Mouse (Mus musculus): ENCODE results near the gene Klhl18. TPM values are rescaled to one million over a fixed set of nuclear protein-coding genes. Genes with fewer than 3 reads are reported as not detected.

The Klhl18 gene
- 6.9 and 8.8 TPM in 2 replicates for polyA plus RNA-seq (2015; fragmentation: Nextera tagmentation; extraction: Ambion mirVana)

DNA sequence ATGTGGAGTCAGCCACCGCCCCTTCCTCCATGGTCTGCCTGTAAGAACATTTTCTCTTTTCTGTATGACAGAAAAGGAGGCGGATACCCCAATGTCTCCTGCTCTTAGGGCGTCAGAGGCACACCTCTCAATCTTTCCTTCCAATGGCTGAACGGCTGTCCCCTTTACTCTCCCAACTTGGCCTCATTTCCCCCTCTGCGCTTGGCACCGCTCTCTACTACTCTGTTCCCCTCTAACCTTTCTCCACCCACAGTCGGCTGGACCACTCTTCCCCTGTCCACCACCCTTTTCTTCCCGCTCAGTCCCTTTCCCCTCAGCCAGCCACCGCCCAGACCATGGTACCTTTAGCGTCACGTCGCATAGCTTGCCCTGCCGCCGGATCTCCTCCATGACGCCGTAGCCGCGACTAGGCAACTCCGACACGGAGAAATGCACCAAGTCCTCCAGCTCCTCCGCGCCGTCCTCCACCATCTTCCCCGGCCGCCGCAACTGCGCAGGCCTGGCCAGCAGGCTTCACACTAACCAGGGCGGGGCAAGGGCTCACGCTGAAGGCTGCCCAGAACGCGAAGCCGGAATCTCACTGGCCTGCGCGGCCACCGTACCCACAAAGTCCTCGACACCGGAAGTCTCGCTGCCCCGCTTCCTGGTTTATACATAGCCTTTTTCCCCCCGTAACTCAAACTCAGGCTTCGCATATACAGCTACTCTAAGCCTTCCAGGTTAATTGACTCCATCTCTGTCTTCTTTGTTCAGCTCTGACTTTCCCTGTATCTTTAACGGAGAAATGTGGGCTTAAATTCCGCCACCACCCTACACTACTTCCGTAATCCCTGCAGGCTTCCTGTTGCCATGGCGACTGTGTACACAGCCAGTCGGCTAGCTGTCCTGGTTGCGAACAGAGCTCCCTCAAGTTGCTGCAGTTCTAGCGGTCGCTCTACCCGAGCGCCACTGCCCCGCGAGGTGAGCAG is at the start of gene Klhl18, which contains the start of gene Kif9:
Klhl18 (minus strand) TSS at position 571 of the 968 bp plus-strand sequence.
Kif9 (plus strand) TSS at position 835 of the 968 bp plus-strand sequence.

DNA sequence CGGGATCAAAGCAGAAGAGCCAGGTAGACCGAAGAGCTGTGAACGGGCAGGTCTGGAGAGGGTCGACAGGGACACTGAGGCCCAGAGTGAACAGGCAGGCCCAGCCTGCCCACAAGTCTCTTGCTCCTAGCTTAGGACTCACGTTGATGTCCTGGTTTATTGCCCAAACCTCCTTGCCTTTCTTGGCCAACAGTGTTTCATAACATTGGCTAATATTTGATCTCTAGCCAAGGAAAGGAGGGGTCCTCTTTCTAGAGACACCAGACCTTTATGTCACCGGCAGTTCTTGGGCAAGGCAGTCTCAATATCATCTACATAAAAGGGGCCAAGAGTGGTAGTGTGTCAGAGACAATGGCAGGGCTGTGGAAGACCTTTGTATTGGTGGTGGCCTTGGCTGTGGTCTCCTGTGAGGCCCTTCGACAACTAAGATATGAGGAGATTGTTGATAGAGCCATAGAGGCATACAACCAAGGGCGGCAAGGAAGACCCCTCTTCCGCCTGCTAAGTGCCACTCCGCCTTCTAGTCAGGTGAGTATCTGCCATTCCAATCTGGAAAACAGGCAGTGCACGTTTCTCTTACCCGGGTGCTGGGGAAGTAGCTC is 56.9 kb downstream of the Klhl18 start, which contains the start of gene Ngp:
Ngp (plus strand) TSS at position 237 of the 602 bp plus-strand sequence.

DNA sequence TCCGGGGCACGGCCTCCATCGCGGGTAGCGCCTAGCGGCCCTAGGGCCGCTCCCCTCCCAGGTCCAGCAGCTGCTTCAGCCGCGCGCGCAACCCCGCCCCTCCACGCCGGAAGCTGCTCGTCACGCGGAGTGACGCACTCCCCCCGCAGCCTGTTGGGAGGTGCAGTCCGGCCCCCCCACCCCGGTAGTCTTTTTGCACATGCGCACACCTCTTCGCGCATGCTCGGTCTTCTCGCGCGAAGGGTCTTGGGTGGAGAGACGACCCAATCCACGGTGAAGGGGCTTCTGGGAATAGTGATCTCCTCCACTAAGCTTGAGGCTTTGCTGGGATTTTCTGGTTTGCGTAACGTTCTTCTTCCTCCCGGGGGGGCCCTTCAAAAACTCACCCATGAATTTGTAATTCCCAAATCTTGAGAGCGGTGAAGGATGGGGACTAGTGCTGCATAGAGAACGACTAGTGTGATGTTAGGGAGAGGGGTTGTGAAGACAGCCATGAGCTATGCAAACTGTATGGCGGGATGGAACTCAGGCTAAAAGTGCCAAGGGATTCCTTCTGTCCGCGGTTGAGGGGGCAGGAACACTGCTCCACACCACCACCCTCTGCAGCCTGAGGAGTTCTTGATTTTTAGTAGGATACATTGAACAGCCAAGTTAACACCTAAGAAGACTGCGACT is 68.3 kb downstream of the Klhl18 start, which contains the start of gene Ptpn23:
Ptpn23 (minus strand) TSS at position 115 of the 675 bp plus-strand sequence.

Other genes starting within 250 kb of the Klhl18 start
- 18.5 and 19.3 TPM in 2 replicates for gene Cspg5, start 232.9 kb downstream of the Klhl18 start, polyA plus RNA-seq (2015; fragmentation: Nextera tagmentation; extraction: Ambion mirVana)
- gene Elp6, start 171.5 kb downstream of the Klhl18 start, polyA plus RNA-seq (2015; fragmentation: Nextera tagmentation; extraction: Ambion mirVana), result 8.3 and 9.1 TPM in 2 replicates
- 23.5 and 25.2 TPM in 2 replicates for gene Scap, start 143.4 kb downstream of the Klhl18 start, polyA plus RNA-seq (2015; fragmentation: Nextera tagmentation; extraction: Ambion mirVana)
- gene Ptpn23, start 68.5 kb downstream of the Klhl18 start, polyA plus RNA-seq (2015; fragmentation: Nextera tagmentation; extraction: Ambion mirVana), result 9.6 and 10.4 TPM in 2 replicates
- 1.5 and 6.6 TPM in 2 replicates for gene Ngp, start 56.9 kb downstream of the Klhl18 start, polyA plus RNA-seq (2015; fragmentation: Nextera tagmentation; extraction: Ambion mirVana)
- 0.53 and 0.76 TPM in 2 replicates for gene Kif9, start 264 bp upstream of the Klhl18 start, polyA plus RNA-seq (2015; fragmentation: Nextera tagmentation; extraction: Ambion mirVana)
- 14.8 and 17.2 TPM in 2 replicates for gene Setd2, start 55.9 kb upstream of the Klhl18 start, polyA plus RNA-seq (2015; fragmentation: Nextera tagmentation; extraction: Ambion mirVana)
- gene Nradd, start 147.8 kb upstream of the Klhl18 start, polyA plus RNA-seq (2015; fragmentation: Nextera tagmentation; extraction: Ambion mirVana), result 25.0 and 25.1 TPM in 2 replicates
- 5.1 TPM in 2 replicates for gene Nbeal2, start 177.5 kb upstream of the Klhl18 start, polyA plus RNA-seq (2015; fragmentation: Nextera tagmentation; extraction: Ambion mirVana)
- 120 and 139 TPM in 2 replicates for gene Ccdc12, start 179.8 kb upstream of the Klhl18 start, polyA plus RNA-seq (2015; fragmentation: Nextera tagmentation; extraction: Ambion mirVana)